Mouse (Mus musculus) midbrain, embryonic 16.5 days (tissue): ENCODE results near the gene Zmym4. TPM values are rescaled to one million over a fixed set of nuclear protein-coding genes. Genes with fewer than 3 reads are reported as not detected.

Source experiments
- ATAC-seq: fragments of 200-750 bp; cut with Nextera tagmentation; 2 replicates; pipeline ENCODE4 v1.8.0; 2017; ENCODE audit warnings: moderate TSS enrichment
- H3K27ac ChIP-seq: fragments of 300-500 bp; sonication (generic); 2 replicates; pipeline ENCODE4 v1.5.1; 2014; ENCODE audit warnings: mild to moderate bottlenecking, low read length, mixed read lengths
- H3K27me3 ChIP-seq: fragments of 300-500 bp; sonication (generic); 2 replicates; pipeline ENCODE4 v1.6.1; 2014; ENCODE audit warnings: low read depth, low read length, mixed read lengths; ENCODE audit not compliant: control insufficient read depth, insufficient read depth
- H3K36me3 ChIP-seq: fragments of 300-500 bp; sonication (generic); 2 replicates; pipeline ENCODE4 v1.6.1; 2014; ENCODE audit warnings: mild to moderate bottlenecking, low read length, moderate library complexity, mixed read lengths; ENCODE audit not compliant: control insufficient read depth, insufficient read depth
- H3K4me1 ChIP-seq: fragments of 300-500 bp; sonication (generic); 2 replicates; pipeline ENCODE4 v1.6.1; 2014; ENCODE audit warnings: mild to moderate bottlenecking, low read length, mixed read lengths; ENCODE audit not compliant: control insufficient read depth, insufficient read depth
- H3K4me2 ChIP-seq: fragments of 300-500 bp; sonication (generic); 2 replicates; pipeline ENCODE4 v1.6.1; 2014; ENCODE audit warnings: mild to moderate bottlenecking, low read length, mixed read lengths
- H3K4me3 ChIP-seq: fragments of 300-500 bp; sonication (generic); 2 replicates; pipeline ENCODE4 v1.5.1; 2014; ENCODE audit warnings: low read depth, mild to moderate bottlenecking, low read length, moderate library complexity, mixed read lengths
- H3K9ac ChIP-seq: fragments of 300-500 bp; sonication (generic); 2 replicates; pipeline ENCODE4 v1.6.1; 2014; ENCODE audit warnings: low read depth, low read length, mixed read lengths
- H3K9me3 ChIP-seq: fragments of 300-500 bp; sonication (generic); replicated peaks from 2 replicates; pipeline ENCODE4 v1.6.1; 2014; ENCODE audit warnings: mild to moderate bottlenecking, low read length, mixed read lengths; ENCODE audit not compliant: control insufficient read depth, poor library complexity, severe bottlenecking
- WGBS: fragments of 180-500 bp; shearing (Covaris S2); extraction: QIAGEN DNeasy Blood & Tissue Kit; methylation state at CpG from one replicate; pipeline ENCODE4 v1.1.7; 2014; 5-methylcytosine and 5-hydroxymethylcytosine counted together
- polyA plus RNA-seq: library from polyadenylated mRNA; unstranded; fragments of >200 nt; fragmentation: Nextera tagmentation; extraction: Ambion mirVana; gene quantifications from 2 replicates; pipeline ENCODE4 v1.2.1, GENCODE M21; 2015

Zmym4 gene
- polyA plus RNA-seq, 1 experiment from 2014 or later: 28.5 TPM

GRCm38 (mm10) chr4:126846971-126847370, 121.0 kb downstream of the Zmym4 start:
- Histone ChIP-seq H3K9ac (no peak overlapping the region), H3K36me3 (peaks cover 14% of the 10 kb centered on the region; the same call in 1 of the 2 replicates), H3K4me3 (no peak overlapping the region), H3K9me3 (no peaks in the 10 kb centered on the region), H3K27ac (no peak overlapping the region), H3K27me3 (no peaks in the 10 kb centered on the region), H3K4me1 (no peaks in the 10 kb centered on the region), H3K4me2 (no peak overlapping the region)
- ATAC-seq: no peak
- 70% methylated on average over 7 of the region's 7 CpGs for WGBS

GRCm38 (mm10) chr4:126845664-126846063, 122.3 kb downstream of the Zmym4 start:
- H3K4me2 ChIP-seq: no peak overlapping the region
- peaks cover 17% of the 10 kb centered on the region; the same call in 1 of the 2 replicates for H3K36me3 ChIP-seq
- no peak overlapping the region for H3K9ac ChIP-seq
- no peak for ATAC-seq
- no peaks in the 10 kb centered on the region for H3K4me1 ChIP-seq
- H3K4me3 ChIP-seq: no peak overlapping the region
- no peaks in the 10 kb centered on the region for H3K27me3 ChIP-seq
- 76% methylated on average over 4 of the region's 4 CpGs for WGBS
- no peaks in the 10 kb centered on the region for H3K9me3 ChIP-seq
- no peak overlapping the region for H3K27ac ChIP-seq

DNA sequence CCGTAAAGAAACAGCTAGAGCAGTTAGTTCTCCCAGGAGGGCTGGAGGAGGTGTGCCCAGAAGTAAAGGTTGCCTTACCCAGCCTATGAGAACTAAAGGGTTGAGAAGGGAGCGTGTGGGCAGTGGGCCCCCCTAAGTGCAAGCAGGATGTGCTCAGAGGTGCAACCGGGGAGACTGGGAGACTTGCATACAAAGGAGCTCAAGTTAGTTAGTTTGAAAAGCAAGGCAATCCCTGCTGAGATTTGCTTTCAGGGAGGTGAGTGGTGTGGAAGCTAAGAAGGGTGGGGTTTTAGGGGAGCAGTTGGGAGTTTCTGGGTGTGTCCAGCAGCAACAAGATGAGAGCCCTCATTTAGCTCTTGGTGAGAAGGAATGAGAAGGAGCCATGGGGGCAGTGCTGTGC, 125.0 kb downstream of the Zmym4 start:
- no peak overlapping the region for H3K4me2 ChIP-seq

GRCm38 (mm10) chr4:126840996-126841560, 126.9 kb downstream of the Zmym4 start:
- 90% methylated on average over 15 of the region's 15 CpGs for WGBS
- Histone ChIP-seq H3K9ac (no peak overlapping the region), H3K4me2 (no peak overlapping the region), H3K27ac (no peak overlapping the region), H3K4me3 (no peak overlapping the region), H3K9me3 (no peaks in the 10 kb centered on the region), H3K36me3 (peaks cover 14% of the 10 kb centered on the region), H3K27me3 (no peaks in the 10 kb centered on the region), H3K4me1 (0 out of 2 replicates have a peak, but pooled peaks cover 2% of the 10 kb centered on the region)
- ATAC-seq: no peak

More for the DNA sequence above, 125.0 kb downstream of the Zmym4 start:
- WGBS: 49% methylated on average over 3 of the region's 3 CpGs
- Histone ChIP-seq H3K27ac (no peak overlapping the region), H3K27me3 (no peaks in the 10 kb centered on the region), H3K36me3 (peaks cover 14% of the 10 kb centered on the region; the same call in 1 of the 2 replicates), H3K4me1 (0 out of 2 replicates have a peak, but pooled peaks cover 2% of the 10 kb centered on the region), H3K9me3 (no peaks in the 10 kb centered on the region), H3K9ac (no peak overlapping the region), H3K4me3 (no peak overlapping the region)
- no peak for ATAC-seq

DNA sequence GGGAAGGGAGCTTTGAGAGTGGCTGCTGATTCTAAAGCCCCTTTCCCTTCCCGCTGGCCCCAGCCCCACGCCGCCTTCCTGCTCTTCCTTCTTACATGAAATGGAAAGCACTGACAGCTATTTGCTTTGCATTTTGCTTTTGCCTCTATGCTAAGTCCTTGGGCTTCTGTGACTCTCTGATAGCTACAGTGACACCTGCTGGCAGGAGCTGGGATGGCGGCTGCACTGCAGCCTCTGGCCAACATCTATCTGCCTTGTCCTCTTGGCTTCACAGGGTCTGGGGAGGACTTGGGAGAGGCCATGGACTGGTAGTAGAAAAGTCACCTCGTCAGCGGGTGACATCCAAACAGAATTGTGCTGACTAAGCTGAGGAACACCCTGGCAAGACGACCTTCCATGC, 128.1 kb downstream of the Zmym4 start:
- H3K4me3 ChIP-seq: no peak overlapping the region
- H3K9me3 ChIP-seq: no peaks in the 10 kb centered on the region
- H3K4me1 ChIP-seq: 0 out of 2 replicates have a peak, but pooled peaks cover 2% of the 10 kb centered on the region
- no peak overlapping the region for H3K9ac ChIP-seq
- no peak overlapping the region for H3K4me2 ChIP-seq
- no peak overlapping the region for H3K27ac ChIP-seq
- 17% methylated on average over 7 of the region's 7 CpGs for WGBS
- 0 out of 2 replicates have a peak, but pooled peaks have one; percentile 60 for ATAC-seq
- no peaks in the 10 kb centered on the region for H3K27me3 ChIP-seq
- H3K36me3 ChIP-seq: peaks cover 19% of the 10 kb centered on the region

- ATAC-seq: no peak
- H3K36me3 ChIP-seq: peaks cover 24% of the 10 kb centered on the region
- no peak overlapping the region for H3K4me3 ChIP-seq
These were observed 129.1 kb downstream of the Zmym4 start for GRCm38 (mm10) chr4:126838799-126839198.

DNA sequence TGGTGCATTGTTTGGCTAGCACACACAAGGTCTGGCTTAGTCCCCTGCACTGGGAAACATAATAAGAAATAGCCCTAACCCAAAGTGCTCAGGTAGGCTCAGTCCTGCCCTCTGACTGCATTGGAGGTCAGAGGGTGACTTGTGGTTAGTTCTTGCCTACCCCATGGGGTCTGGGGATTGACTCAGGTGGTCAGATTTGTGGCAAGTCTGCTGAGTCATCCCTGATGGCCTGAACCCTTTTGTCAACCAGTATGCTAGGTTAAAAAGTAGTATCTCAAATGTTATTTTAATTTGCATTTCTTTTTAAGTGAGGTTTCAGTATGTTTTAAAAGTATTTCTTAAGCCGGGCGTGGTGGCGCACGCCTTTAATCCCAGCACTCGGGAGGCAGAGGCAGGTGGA, 136.8 kb downstream of the Zmym4 start:
- peaks cover 21% of the 10 kb centered on the region for H3K36me3 ChIP-seq
- H3K9me3 ChIP-seq: no peaks in the 10 kb centered on the region
- no peak overlapping the region for H3K4me2 ChIP-seq

More at GRCm38 (mm10) chr4:126838799-126839198, 129.1 kb downstream of the Zmym4 start:
- H3K27ac ChIP-seq: no peak overlapping the region
- 0 out of 2 replicates have a peak, but pooled peaks cover 2% of the 10 kb centered on the region for H3K4me1 ChIP-seq
- no peaks in the 10 kb centered on the region for H3K9me3 ChIP-seq
- WGBS: 91% methylated on average over 7 of the region's 7 CpGs
- H3K9ac ChIP-seq: 0 out of 2 replicates have a peak overlapping the region, but pooled peaks have one; percentile 15
- H3K4me2 ChIP-seq: no peak overlapping the region
- H3K27me3 ChIP-seq: no peaks in the 10 kb centered on the region

GRCm38 (mm10) chr4:126823917-126824316, 144.0 kb downstream of the Zmym4 start:
- peaks cover 11% of the 10 kb centered on the region for H3K36me3 ChIP-seq
- H3K4me3 ChIP-seq: no peak overlapping the region
- no peaks in the 10 kb centered on the region for H3K9me3 ChIP-seq
- WGBS: 89% methylated on average over 5 of the region's 5 CpGs
- no peaks in the 10 kb centered on the region for H3K4me1 ChIP-seq
- H3K27me3 ChIP-seq: no peaks in the 10 kb centered on the region
- no peak overlapping the region for H3K27ac ChIP-seq
- H3K9ac ChIP-seq: no peak overlapping the region
- no peak for ATAC-seq
- no peak overlapping the region for H3K4me2 ChIP-seq

More for the DNA sequence above, 136.8 kb downstream of the Zmym4 start:
- Histone ChIP-seq H3K27me3 (no peaks in the 10 kb centered on the region), H3K4me1 (no peaks in the 10 kb centered on the region), H3K27ac (no peak overlapping the region), H3K4me3 (no peak overlapping the region), H3K9ac (no peak overlapping the region)
- 97% methylated on average over 5 of the region's 5 CpGs for WGBS
- ATAC-seq: no peak
